Mouse (Mus musculus) erythroid progenitor cell, adult 5-6 weeks (primary cell): ENCODE results near the gene Clec9a. TPM values are rescaled to one million over a fixed set of nuclear protein-coding genes. Genes with fewer than 3 reads are reported as not detected.

Experiments used
- ATAC-seq: replicated peaks from 2 replicates; pipeline ENCODE4 v1.8.0; 2016; ENCODE audit warnings: moderate number of reproducible peaks, mild to moderate bottlenecking, moderate TSS enrichment, inconsistent platforms; ENCODE audit not compliant: poor library complexity, low FRiP score, severe bottlenecking
- total RNA-seq, 2 experiments: library from RNA; stranded (forward) in 1 of 2; stranded (reverse) in 1 of 2; fragments of 150-400 nt in 1 of 2; fragments of 186-747, 209-891 nt in 1 of 2; gene quantifications; 2 replicates each; pipeline versions ENCODE4 v1.2.3 to v1.2.4; 2015 to 2017; ENCODE audit warnings: low replicate concordance in 2 of 2

Clec9a gene
- total RNA-seq, 2 experiments from 2014 or later: not detected

DNA sequence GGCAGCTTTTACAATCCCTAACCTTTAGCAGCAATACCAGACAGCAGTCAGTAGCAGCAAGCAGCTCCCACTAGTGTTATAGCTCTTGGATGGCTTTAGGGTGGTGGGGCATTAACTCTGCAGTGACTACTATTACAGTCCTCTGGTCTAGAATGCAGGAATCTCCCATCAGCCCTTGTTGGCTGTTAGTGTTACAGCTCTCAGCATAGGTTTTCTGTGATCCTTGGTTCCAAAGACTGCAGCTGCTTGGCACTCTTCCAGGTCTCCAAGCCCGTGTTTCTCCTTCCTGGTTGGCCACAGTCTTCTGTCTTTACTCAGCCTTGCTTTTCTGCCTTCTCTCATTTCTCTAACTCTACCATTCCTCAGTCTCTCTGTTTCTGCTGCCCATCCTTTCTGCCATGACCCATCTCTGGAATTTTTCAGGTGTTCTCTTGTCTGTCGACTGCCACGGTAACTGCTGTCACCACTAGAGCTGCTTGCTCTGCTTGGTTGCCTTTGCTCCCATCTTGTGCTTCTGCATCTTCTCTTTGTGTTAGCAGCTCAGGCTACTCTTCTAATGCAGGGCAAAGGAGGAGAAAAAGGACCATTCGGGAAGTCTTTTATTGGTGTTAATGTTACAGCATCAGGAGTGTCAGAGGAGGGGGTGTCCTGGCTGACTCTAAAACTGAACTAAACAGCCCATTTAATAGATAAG is 14.5 kb downstream of the Clec9a start:
- ATAC-seq: peak; percentile 41

DNA sequence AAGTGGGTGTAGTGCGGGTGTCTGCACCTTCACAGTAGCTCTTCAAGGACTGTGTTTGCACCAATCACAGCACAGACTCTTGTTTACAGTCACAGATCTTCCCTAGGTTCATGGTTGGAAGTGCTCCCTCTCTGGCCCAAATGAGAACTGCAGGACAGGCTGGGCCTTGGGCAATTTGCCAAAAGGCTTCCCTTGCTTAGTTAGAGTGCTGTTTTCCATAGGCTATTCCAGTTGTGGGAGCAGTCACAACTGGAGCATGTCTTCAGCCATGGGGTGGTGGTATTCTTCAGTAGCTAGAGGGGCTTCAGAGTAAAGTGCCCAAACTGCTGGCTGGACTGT is 15.0 kb downstream of the Clec9a start:
- ATAC-seq: peak; percentile 74

DNA sequence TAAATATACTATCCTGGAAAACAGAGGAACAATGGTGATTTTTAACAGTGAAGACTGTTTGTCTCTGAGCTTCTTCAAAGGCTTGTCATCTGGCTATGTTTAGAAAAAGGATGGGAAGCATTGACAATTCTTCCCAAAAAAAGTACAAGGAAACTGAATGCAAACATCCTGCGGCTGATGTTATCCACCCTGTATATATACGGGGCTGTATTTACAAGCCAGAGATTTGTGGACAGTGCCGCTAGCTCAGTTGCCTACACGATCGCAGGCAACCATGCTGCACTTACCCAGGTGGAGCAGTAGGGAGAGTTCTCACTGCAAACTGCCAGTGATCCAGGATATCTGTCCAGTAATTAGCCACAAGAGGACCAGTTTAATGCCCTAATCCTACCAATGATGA is 16.6 kb downstream of the Clec9a start:
- ATAC-seq: no peak

DNA sequence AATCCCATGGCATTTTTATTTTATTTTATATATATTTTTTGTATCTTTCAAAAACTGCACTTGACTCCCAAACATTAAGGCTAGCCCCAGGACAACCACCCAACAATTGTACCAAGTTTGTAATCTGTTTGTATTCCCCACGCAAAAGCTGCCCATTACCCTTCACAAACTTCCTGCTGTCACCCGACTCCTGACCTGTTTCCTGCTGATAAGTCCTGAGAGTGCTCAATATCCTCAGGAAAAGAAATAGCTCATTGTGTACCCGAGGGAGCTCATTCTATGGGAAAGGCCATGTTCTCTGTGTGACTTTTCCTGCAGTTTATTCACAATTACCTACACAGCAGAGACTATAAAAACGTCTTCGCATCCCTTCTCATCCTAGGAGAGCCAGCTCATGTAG is 17.1 kb downstream of the Clec9a start:
- no peak for ATAC-seq

DNA sequence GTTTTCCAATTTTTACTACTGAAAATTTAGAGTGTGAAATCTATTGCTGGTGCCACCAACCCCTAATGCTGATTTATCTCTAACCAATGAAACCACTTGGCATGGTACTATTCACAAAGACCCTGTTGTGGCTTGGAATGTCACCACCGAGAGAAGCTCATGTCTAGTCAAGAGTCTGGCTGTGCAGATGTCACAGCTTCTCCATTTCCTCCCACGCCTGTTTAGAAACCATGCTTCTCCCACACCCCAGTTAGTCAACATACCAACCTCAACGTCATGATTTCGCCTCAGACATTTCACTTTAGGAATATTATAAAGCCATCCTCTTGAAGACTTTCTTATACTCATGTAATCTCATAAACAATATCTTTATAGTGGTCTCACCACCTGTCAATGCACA is 18.6 kb downstream of the Clec9a start:
- ATAC-seq: no peak

DNA sequence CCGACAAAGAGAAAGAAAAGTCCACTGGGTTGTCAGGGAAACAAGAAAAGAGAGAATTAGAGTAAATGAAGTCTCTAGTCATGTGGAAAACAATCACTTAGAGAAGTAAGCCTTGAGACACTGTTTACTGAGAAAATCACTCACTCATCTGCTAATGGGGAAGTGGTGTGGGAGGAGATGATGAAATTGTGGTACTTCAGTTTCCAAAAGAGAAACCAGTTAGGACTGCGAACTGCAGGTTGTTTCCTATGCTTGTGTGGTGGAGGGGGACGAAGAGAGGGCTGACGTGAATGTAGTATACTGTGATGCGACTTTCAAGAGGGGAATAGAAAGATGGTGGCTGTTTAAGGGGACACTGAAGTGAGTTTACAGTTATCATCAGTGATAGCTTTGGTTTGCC is 25.6 kb downstream of the Clec9a start:
- no peak for ATAC-seq

DNA sequence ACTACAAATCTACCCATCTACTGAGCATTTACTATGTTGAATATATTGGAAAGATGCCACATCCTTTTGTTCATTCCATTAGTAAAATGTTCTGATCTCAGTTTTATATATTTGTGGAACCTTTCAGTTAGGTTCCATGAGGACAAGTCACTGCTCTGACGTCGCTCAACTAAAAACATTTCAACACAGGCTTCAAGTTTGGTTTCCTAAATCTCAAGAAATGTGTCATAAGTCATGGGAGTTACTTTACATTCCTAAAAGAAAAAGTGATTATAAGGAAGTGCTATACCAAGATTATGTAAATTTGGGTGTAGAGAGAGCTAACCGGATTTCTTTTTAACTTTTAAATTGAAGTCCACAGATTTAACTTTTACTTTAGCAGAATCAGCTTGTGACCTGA is 27.4 kb downstream of the Clec9a start:
- ATAC-seq: no peak

DNA sequence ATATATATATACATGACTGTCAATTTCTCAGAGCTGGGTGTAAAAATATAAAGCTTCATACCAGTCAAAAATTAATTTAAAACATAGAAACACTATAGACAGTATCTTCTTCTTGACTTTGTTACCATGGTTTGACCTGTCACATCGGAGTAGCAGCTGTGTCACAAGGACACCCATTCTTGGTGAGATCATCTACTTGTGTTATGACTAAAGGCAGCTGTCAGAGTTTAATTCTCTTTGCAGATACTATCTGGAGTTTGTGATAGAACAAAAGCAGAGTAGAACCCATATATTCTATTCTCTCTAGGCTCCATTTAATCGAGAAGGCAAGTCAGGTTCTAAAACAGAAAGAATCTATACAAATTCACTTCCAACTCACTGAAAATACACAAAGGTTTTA is 29.4 kb downstream of the Clec9a start:
- ATAC-seq: no peak

DNA sequence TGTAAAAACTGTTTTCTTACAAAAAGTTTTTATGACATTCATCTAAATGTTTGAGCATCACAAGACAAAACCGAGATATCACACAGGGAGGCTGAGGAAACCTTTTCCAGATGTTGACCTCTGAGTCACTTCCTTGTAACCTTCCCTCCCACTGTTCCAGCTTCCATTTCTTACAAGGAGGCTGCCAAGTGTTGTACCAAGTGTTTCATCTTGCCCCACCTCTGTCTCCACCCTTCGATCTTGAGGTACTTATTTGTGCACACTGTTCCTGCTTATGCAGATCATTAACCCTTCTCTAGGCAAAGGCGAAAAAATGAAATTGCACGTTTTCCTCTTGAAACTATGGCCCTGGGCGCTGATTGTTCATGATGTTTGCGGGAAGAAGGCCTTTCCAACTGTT is 41.1 kb downstream of the Clec9a start:
- ATAC-seq: no peak

DNA sequence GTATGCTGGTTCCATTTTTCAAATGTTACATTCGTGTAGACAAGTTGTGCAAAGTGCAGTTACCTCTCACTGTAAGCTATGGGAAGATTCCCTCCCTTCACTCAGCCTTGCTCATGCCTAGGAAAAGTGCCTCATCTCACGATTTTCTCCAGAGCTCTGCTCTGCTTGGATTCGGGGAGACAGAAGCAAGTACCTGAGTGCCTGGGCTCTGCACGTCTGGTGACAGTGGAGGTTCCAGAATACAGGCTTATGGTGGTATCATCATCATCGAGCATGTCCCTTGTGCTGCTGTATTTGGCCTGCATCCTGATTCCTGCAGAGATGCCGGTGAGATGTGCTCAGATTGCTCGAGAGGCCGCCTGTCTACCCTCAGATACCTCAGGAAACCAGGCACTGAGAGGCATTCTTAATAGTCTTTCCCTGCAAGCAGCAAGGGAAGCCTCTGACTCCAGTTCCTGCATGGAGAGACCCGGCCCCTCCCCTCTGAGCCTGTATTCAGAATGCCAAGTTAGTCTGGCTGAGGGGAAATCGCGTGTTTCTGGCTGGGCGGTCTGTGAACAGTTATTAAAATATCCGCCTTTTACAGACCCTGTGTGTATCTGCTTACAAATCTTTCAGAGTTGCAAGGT is 42.9 kb downstream of the Clec9a start, which contains the start of gene Clec1a:
TSS of gene Clec1a (minus strand) at position 590 of the 629 bp plus-strand sequence.
- no peak for ATAC-seq

DNA sequence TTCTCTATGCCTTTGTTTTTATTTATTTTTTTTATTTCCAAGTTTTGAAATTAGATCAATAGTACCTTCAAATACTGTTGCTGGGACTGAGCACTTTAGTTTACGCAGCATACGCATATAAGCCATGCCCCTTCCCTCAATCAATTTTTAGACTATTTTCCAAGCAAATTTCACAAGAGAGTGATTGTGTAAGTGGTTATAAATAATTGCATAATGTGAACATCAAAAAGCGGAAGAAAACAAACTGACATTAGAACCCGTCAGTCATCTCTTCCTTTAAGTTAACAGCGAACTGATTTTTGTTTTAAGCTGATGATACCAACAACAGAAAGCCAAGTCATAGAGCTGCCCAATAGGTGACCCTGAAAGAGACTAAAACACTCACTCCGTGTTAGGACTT is 62.7 kb downstream of the Clec9a start:
- ATAC-seq: no peak

DNA sequence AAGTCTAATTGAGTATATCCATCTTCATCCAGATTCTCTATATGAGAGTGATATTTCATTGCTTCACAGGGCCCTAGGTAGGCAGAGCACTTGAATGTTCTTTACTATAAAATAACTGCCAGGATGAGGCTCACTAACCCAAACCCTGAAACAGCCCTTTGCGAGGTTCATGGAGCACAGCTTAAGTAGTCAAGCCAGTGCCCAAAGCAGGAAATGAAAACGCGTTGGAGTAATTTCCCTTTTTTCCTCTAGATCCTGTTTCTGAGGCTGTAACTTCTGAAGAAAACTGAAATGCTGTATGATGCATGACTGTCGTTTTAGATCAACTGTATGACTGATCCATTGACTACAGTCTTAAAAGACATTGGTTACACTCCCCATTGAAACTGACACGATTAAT is 64.0 kb downstream of the Clec9a start:
- ATAC-seq: no peak

Other genes starting within 250 kb of the Clec9a start
- gene Clec2d, start 228.2 kb upstream of the Clec9a start, total RNA-seq (2015; ENCODE audit: low replicate concordance): 2.5 and 14.3 TPM in 2 replicates
- 31.2 and 44.5 TPM in 2 replicates for gene Clec2d, start 228.2 kb upstream of the Clec9a start, total RNA-seq (2017; ENCODE audit: low replicate concordance)
- 24.3 and 26.3 TPM in 2 replicates for gene Cd69, start 133.4 kb upstream of the Clec9a start, total RNA-seq (2015; ENCODE audit: low replicate concordance)
- 10.1 and 13.2 TPM in 2 replicates for gene Cd69, start 133.4 kb upstream of the Clec9a start, total RNA-seq (2017; ENCODE audit: low replicate concordance)
- not detected in 2 replicates for gene 4922502D21Rik, start 77.1 kb upstream of the Clec9a start, total RNA-seq (2015; ENCODE audit: low replicate concordance)
- not detected in 2 replicates for gene 4922502D21Rik, start 77.1 kb upstream of the Clec9a start, total RNA-seq (2017; ENCODE audit: low replicate concordance)
- 97.3 and 115 TPM in 2 replicates for gene Clec12a, start 66.2 kb upstream of the Clec9a start, total RNA-seq (2015; ENCODE audit: low replicate concordance)
- gene Clec12a, start 66.2 kb upstream of the Clec9a start, total RNA-seq (2017; ENCODE audit: low replicate concordance): 48.9 and 86.8 TPM in 2 replicates
- gene Clec12b, start 23.0 kb upstream of the Clec9a start, total RNA-seq (2015; ENCODE audit: low replicate concordance): not detected in 2 replicates
- gene Clec12b, start 23.0 kb upstream of the Clec9a start, total RNA-seq (2017; ENCODE audit: low replicate concordance): not detected in 2 replicates
- 8.3 TPM in 1 of 2 replicates, not detected in the other for gene Clec1b, start 11.6 kb upstream of the Clec9a start, total RNA-seq (2015; ENCODE audit: low replicate concordance)
- gene Clec1b, start 11.6 kb upstream of the Clec9a start, total RNA-seq (2017; ENCODE audit: low replicate concordance): 2.7 TPM in 1 of 2 replicates, not detected in the other
- gene Clec1a, start 43.1 kb downstream of the Clec9a start, total RNA-seq (2015; ENCODE audit: low replicate concordance): not detected in 2 replicates
- 2.0 TPM in 1 of 2 replicates, not detected in the other for gene Clec1a, start 43.1 kb downstream of the Clec9a start, total RNA-seq (2017; ENCODE audit: low replicate concordance)
- gene Olr1, start 98.3 kb downstream of the Clec9a start, total RNA-seq (2015; ENCODE audit: low replicate concordance): 3.4 and 4.3 TPM in 2 replicates
- 2.2 and 5.6 TPM in 2 replicates for gene Olr1, start 98.3 kb downstream of the Clec9a start, total RNA-seq (2017; ENCODE audit: low replicate concordance)
- not detected in 2 replicates for gene Tmem52b, start 103.7 kb downstream of the Clec9a start, total RNA-seq (2015; ENCODE audit: low replicate concordance)
- gene Tmem52b, start 103.7 kb downstream of the Clec9a start, total RNA-seq (2017; ENCODE audit: low replicate concordance): not detected in 2 replicates
- gene Gabarapl1, start 124.3 kb downstream of the Clec9a start, total RNA-seq (2015; ENCODE audit: low replicate concordance): 2.1 and 6.5 TPM in 2 replicates
- 9.8 and 17.5 TPM in 2 replicates for gene Gabarapl1, start 124.3 kb downstream of the Clec9a start, total RNA-seq (2017; ENCODE audit: low replicate concordance)
- gene Klre1, start 169.0 kb downstream of the Clec9a start, total RNA-seq (2015; ENCODE audit: low replicate concordance): not detected in 2 replicates
- not detected in 2 replicates for gene Klre1, start 169.0 kb downstream of the Clec9a start, total RNA-seq (2017; ENCODE audit: low replicate concordance)
- 10.5 and 10.8 TPM in 2 replicates for gene Klrd1, start 182.9 kb downstream of the Clec9a start, total RNA-seq (2015; ENCODE audit: low replicate concordance)
- 2.8 TPM in 1 of 2 replicates, not detected in the other for gene Klrd1, start 182.9 kb downstream of the Clec9a start, total RNA-seq (2017; ENCODE audit: low replicate concordance)
- 1.8 and 2.5 TPM in 2 replicates for gene Klrk1, start 215.0 kb downstream of the Clec9a start, total RNA-seq (2015; ENCODE audit: low replicate concordance)
- gene Klrk1, start 215.0 kb downstream of the Clec9a start, total RNA-seq (2017; ENCODE audit: low replicate concordance): 2.7 and 3.5 TPM in 2 replicates
- gene Klrc3, start 234.5 kb downstream of the Clec9a start, total RNA-seq (2015; ENCODE audit: low replicate concordance): not detected in 2 replicates
- gene Klrc3, start 234.5 kb downstream of the Clec9a start, total RNA-seq (2017; ENCODE audit: low replicate concordance): not detected in 2 replicates